Mouse (Mus musculus): Measurements from ENCODE around the gene E330034G19Rik. TPM values are rescaled to one million over a fixed set of nuclear protein-coding genes. Genes with fewer than 3 reads are reported as not detected.

The E330034G19Rik gene
- not detected in 2 replicates for polyA plus RNA-seq (2012; ENCODE audit: low replicate concordance)

DNA sequence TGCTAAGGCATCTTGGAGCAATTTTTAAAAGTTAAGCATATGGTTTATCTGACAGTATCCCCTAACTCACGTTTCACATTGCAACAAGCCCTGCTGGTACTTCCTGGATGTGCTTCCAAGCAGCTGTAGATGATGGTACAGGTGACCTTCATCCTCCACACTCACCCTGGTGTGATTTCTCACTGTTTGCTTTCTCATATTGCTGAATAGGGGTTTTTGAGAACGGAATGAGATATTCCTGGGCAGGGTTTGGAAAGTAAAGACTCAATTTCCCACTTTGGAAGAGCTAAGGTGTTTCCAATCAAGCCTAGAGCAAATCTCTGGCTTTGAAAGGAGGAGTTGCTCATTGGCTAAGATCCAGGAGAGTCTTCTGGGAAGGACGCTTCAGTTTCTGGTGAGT is at the start of gene E330034G19Rik:
Gene E330034G19Rik, plus strand, starts transcription at position 301 of the 400 bp plus-strand sequence.

DNA sequence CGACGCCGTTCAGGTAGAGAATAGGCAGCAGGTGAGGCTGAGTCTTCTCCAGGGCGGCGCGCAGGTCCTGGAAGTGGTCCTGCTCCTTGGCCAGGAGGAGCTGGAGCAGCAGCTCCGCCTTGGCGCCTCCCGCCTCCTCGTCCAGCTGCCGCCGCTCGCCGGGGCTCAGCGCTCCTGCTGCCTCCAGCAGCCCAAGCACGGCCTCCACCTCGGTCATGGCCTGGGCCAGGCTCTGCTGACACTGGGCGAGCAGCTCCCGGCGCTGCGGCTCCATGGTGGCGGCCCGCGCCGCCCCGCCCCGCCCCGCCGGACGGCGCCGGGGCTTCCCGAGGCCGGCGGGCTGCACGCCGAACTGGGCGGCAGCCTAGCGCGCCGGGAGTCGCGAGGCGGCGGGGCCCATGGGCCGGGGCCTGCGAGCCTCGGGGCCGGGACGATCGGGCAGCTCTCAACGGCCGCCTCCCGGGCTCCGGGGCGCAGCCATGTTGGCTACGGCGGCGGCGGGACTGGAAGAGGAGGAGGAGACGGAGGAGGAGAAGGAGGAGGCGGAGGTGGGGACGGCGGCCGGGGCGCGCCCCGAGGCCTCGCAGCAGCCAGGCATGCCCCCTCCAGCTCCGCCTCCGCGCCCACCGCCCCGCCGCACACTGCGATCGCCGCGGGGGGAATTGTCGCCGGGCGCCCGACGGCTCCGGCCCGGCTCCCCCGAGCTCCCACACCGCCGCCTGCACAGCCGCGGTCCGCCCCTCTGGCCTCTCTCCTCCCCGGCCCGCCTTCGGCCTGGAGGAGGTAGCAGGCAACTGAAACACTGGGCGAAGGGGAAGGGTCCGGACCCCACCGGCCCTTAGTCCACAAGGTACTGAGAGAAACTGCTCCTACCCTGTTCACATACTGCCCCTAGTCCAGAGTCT is 47.6 kb upstream of the E330034G19Rik start, which contains the start of gene Dlg5:
Gene Dlg5, minus strand, starts transcription at position 744 of the 905 bp plus-strand sequence.

Other genes with a start within 250 kb of the E330034G19Rik start
- gene Dlg5, start 47.3 kb upstream of the E330034G19Rik start, polyA plus RNA-seq (2012; ENCODE audit: low replicate concordance), result 0.43 and 1.2 TPM in 2 replicates
- gene Polr3a, start 193.8 kb downstream of the E330034G19Rik start, polyA plus RNA-seq (2012; ENCODE audit: low replicate concordance), result 2.1 and 4.8 TPM in 2 replicates
- gene Rps24, start 193.9 kb downstream of the E330034G19Rik start, polyA plus RNA-seq (2012; ENCODE audit: low replicate concordance), result 224 and 254 TPM in 2 replicates

All from leukemia stem cell, adult 10-12 weeks (primary cell).